Mouse (Mus musculus) frontal cortex, adult 2 months (tissue): ENCODE data around the gene Bfsp2. TPM values are rescaled to one million over a fixed set of nuclear protein-coding genes. Genes with fewer than 3 reads are reported as not detected.

Experiments used
- DNase-seq, 2 experiments: peaks; one replicate each; pipeline ENCODE4 v3.0.0; 2022; ENCODE audit warnings: low spot score in 1 of 2; ENCODE audit errors: extremely low spot score in 1 of 2
- polyA plus RNA-seq: library from polyadenylated mRNA; depleted of rRNA; stranded (reverse); fragments of >200 nt; gene quantifications from 2 replicates; pipeline ENCODE4 v1.2.3, GENCODE M21; 2012; rRNA removed

Bfsp2 gene
- polyA plus RNA-seq, result 5.5 and 6.9 TPM in 2 replicates

DNA sequence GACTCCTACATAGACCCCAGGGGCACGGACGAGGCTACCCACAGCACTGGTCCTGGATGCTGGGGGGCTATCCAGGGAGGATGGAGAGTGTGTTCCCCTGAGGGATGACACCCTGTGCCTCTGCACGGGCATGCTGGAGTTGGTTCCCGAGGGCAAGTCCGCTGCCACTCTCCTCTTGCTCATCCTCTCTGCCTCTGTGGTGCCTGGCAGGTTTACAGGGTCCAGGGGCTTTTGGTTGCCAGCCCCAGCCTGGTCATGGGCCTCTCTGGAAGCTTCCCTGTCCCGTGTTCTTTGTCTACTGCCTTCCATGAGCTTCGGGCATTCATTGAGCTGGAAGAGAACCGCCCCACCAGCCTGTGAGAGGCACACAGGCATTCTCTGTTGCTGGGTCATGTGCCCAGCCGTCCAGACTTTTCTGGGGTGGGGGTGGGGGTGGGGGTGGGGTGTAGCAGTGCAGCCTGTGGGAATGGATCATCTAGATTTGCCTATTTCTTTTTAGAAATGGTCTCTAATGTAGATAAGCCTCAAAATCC is at the start of gene Bfsp2:
Gene Bfsp2 (minus strand): TSS at position 377 of the 533 bp plus-strand sequence.
- no peak for DNase-seq

DNA sequence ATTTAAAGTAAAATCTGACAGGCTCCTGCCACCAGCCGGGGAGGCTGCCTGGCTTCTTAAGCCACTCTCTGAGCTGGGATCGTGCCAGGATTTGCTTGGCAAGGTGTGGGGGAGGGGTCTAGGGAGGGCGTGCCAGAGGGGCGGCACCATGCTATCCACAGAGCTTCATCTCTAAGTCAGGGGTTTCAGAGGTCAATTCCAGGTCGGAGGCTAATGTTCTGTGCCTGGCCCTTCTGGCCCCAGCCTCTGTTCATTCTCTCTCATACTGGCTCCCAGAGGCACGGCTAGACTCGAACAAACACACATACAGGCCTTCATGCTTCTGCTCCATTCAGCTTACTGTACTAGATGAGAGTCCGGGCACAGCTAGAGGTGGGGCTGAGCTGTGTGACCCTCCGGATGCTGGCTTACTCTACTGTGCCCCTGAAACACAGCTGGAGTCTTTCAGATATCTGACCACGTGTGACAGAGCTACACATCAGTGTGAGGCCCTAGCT is 44.9 kb upstream of the Bfsp2 start:
- no peak for DNase-seq

GRCm38 (mm10) chr9:103524600-103524999 is 44.4 kb upstream of the Bfsp2 start:
- no peak for DNase-seq

GRCm38 (mm10) chr9:103523742-103524403 is 43.7 kb upstream of the Bfsp2 start:
- no peak for DNase-seq

DNA sequence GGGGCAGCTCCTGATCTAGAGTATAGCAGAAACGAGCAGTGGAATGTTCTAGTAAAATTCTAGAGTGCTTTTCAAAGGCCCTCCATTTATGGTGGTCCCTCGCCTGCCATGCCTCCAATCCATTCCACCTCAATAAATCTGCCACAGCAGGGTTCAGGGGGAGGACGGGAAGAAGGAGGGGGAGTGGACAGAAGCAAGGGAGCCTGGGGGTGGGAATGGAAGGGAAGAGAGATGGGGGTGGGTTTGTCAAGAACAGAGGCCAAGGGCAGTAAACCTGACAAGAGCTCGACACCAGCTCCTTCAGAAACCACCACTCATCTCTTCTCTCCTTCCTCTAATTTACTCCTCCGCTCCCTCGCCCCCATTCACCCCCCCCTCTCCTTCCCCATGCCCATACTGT is 42.8 kb upstream of the Bfsp2 start:
- no peak for DNase-seq

DNA sequence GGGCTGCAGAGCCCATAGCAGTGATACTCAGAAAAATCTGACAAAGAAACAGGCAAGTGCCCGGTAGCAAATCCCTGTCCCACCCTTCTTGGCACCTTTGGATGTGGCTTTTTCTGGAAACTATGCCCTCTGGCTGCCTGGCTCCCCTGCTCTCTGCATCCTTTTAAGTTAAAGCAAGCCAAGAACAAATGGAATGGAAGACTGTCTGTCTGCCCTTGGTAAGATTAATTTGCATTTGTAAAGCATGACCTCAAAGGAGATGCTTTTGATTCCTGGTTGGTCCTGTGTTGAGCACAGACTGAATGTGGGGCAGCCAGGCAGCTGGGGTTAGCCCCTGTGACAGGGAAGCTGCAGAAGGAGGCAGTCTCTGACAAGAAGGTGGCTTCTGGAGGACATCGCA is 33.7 kb upstream of the Bfsp2 start:
- DNase-seq, result no peak

DNA sequence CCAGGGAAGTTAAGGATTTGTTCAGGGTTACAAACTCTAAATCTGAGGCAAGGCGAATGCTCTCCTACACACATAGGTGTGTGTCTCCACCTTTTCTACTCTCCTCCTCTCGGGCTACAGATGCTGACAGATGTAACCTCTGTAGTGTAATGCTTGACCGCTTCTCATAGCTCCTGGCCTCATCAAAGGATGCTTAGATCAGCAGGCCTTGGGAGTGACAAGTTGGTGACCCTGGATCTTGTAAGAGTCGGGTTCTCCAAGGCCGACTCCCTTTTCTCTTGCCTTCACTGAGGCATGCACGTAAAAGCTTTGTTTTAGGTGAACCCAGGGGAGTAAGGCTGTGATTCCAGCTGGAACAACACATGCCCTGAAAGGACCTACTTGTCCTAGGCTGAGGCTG is 32.0 kb upstream of the Bfsp2 start:
- DNase-seq, result no peak

- no peak for DNase-seq
These were observed 26.9 kb upstream of the Bfsp2 start for GRCm38 (mm10) chr9:103506968-103507584.

DNA sequence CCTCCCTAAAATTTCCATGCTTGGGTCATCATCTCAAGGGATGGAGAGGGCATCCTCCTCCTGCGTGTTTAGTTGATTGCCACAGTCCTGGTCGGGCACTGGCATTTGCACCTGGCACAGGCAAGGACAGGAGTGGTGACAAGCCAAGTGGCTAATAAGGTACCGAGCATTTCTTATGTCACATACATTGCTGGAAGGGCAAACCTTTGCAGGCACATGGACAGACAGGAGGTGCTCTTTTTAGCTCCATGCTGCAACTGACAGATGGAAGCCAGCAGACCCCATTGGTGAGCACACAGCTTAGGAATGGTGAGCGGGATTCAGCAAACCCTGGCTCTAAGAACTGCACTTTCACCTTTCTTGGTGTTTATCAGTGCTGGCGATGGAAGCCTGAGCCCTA is 24.8 kb upstream of the Bfsp2 start:
- DNase-seq, result no peak

DNA sequence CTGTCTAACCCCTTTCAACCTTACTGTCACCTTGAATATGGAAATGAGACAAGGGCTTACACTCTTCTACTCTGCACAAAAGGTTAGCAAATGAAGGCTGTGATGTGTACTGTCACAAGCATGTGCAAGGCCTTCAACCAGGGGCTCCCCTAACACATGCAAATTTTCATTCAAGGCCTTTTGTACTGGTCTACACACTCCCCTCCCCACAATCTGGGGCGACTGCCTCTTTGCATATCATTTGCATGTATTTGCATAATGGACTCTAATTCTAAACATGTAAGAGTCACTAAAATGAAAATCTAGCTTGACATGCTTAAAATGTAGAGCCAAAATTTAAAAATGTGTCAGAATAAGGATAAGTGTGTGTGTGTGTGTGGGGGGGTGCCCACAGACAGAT is 24.4 kb upstream of the Bfsp2 start:
- peak in 1 of 2 experiments; percentile 53 for DNase-seq

DNA sequence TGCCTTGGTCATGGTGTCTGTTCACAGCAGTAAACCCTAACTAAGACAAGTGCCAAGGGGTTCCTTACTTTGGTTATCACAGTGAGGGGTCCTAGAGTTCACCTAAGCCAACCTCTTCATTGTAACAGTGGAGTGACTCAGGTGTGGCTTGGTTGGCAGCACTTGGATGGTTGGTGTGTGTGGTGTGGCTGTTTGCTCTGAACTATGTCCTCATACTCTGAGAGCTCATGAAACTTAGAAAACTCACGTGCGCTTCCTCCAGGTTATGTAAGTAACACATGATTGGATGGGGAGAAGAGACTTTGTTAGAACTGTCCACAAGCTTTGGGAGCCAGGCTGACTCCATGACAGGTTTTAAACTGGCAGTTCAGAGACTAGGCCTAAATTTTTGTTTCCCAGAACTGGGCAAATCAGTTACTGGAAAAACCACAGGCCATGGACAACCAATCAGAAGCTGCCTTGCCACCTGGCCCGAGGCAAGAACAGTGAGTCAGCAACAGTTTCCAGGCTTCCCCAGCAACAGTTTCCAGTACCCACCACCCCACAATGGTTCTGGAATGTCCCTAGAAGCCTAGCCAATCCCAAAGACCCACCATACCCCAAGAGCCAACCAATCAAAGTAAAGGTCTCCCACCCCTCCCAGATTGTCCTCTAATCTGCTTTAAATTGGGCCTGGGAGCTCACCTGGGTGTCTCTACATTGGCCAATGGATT is 23.5 kb upstream of the Bfsp2 start:
- no peak for DNase-seq

GRCm38 (mm10) chr9:103502655-103503054 is 22.4 kb upstream of the Bfsp2 start:
- no peak for DNase-seq

- DNase-seq, result peak; percentile 61 to 85
These were observed 21.7 kb upstream of the Bfsp2 start for GRCm38 (mm10) chr9:103501861-103502364.

- DNase-seq, result no peak
These were observed 19.1 kb upstream of the Bfsp2 start for GRCm38 (mm10) chr9:103499366-103499765.

DNA sequence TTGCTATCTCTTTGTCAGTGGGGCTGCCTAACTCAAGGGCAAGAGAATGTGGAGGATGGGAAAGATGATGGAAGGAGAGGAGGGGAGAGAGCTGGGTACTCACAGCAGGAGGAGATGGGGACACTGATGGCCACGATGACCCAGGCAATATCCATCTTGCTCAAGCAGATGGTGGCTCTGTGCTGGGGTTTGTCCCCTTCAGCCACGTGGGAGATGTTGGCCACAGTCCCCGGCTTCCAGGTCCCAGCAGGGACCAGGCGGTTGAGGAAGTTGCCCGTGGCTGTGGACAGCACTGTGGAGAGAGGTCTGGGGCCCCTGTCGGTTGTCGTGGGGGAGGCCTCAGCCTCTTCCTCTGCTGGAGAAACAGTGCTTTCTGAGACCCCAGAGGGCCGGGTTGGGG is 18.5 kb upstream of the Bfsp2 start:
- no peak for DNase-seq

DNA sequence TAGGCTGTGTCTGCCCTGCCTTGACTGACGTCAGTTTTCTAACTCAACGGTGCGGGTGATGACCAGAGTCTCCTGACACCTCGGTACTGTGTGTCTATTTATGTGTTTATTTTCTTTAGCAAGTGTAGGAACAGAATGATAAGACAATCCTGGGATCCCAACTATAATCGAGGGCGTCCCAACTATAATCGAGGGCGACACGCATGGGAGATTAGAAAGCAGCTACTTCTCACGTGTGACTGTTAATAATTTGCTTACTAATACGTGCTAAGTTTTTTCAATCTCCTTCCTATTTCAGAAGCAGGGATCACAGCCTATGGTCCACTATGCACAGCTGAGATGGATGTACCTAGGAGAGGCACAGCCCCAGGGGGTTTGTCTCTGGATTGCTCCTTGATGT is 15.2 kb upstream of the Bfsp2 start:
- no peak for DNase-seq

DNA sequence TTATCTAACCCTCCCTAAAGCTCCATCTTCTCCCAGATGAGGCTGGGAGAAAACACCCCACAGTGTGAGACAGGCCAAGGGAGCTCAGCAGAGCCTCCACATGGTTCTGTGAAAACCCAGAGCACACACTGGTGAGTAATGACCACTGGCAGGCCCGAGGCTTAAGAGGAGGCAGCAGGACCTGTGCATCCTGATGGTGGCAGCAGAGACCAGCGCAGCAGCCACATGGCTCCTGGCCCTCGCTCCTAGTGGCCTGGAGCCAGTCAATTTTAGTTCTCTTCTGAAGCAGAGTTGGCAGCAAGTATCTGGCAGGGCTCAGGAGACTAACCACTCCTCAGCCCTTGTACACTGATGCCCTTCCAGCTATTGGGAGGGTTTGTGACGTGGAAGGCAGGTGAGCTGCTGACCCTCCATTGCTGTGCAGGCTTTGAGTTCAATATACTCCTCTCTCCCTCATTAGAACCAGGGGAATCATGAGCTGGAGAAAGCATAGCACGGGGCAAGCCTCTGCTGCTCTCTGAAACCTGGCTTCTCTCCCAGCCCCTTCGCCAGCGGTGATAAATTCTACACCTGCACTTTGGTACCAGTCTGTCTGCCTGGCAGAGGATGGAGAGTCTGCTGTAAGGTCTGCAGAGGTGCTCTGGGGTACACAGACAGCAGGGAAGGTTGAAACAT is 14.3 kb upstream of the Bfsp2 start:
- DNase-seq, result peak; percentile 54 to 87

DNA sequence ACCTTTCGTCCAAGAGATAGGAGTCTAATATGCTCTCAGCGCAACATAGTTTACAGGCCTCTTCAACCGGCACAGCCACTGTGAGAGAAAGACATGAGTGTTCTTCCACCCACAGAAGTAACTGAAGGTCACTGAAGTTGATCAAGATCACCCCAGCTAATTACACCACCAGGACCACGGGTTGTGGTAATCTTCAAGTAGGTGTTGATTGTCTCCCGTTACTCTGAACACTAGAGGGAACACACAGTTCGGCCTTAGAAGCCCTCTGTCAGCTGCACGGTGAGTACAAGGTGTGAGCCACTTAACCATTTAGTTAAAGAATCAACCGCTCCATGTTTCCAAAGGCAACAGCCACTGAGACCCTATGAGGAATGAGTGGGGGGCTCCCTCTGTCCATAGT is 11.8 kb upstream of the Bfsp2 start:
- no peak for DNase-seq

DNA sequence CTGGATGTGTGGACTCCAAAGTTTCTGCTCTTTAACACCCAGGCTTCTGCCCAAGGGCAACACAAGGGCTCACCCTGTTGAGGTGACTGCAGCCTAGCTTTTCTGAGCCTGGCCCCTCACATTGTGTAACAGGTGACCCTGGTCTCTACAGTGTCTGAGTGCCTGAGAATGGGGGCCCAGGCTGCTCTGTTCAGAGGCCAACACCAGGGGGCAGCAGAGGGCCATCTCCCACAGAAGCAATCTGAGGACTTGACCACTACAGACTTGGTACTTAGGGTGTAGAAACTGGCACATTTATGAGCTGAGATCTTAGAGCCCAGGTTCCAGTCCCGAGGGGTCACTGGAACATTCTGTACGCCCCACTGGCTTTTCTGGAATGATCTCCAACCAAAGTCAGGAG is 10.2 kb upstream of the Bfsp2 start:
- DNase-seq, result peak in 1 of 2 experiments; percentile 90

DNA sequence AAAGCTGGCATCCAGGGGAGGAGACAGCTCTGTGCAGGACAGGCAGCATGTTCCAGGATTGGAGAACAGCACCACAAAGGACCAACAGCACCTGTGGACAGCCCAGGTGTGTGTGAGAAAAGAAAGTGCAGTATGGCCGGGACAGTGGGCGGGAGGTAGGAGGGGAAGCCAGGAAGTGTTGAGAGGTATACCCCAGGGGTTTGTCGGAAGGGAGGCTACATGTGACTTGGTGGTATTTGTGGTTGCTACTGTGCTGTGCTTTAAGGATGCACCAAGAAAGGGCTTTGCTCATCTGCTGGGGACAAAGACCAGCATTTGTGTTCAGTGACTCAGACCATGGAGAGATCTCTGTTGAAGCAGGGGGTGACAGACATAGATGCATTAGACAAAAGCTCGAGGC is 9.7 kb upstream of the Bfsp2 start:
- no peak for DNase-seq

DNA sequence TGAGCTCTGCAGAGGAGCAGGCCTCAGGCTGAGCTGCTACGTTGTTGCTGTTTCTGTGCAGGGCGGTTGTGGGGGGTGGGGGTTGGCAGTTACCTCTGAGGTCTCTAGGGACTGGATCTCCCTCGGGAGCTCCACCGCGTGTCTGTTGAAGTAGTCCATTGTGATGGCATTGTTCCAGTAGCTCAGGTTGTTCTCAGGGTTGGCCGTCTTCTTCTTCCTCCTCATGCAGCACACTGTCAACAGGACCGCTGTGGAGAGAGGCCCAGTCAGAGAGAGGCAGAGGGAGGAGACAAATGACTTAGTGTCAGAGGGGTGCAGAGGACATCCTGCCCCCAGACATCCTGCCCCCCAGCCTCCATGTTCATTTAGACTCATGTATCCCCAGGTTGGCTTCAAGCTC is 8.9 kb upstream of the Bfsp2 start:
- no peak for DNase-seq
